Mouse (Mus musculus) embryonic facial prominence, embryonic 12.5 days (tissue): ENCODE results near the gene Gigyf2. TPM values are rescaled to one million over a fixed set of nuclear protein-coding genes. Genes with fewer than 3 reads are reported as not detected.
"Not testable (repeated sequence)": the region's sequence is repeated elsewhere in the genome, so short reads cannot be mapped to it uniquely, and the experiment has no call there.

Source experiments
- ATAC-seq: fragments of 200-750 bp; cut with Nextera tagmentation; 2 replicates; pipeline ENCODE4 v1.8.0; 2017; ENCODE audit not compliant: insufficient number of reproducible peaks, insufficient read depth, low FRiP score, low TSS enrichment
- H3K27ac ChIP-seq: fragments of 300-500 bp; sonication (generic); 2 replicates; pipeline ENCODE4 v1.5.1; 2016; ENCODE audit warnings: mild to moderate bottlenecking
- H3K27me3 ChIP-seq: fragments of 300-500 bp; sonication (generic); 2 replicates; pipeline ENCODE4 v1.6.1; 2016; ENCODE audit warnings: mild to moderate bottlenecking, moderate library complexity
- H3K36me3 ChIP-seq: fragments of 300-500 bp; sonication (generic); 2 replicates; pipeline ENCODE4 v1.6.1; 2016; ENCODE audit warnings: mild to moderate bottlenecking
- H3K4me1 ChIP-seq: fragments of 300-500 bp; sonication (generic); 2 replicates; pipeline ENCODE4 v1.6.1; 2016
- H3K4me2 ChIP-seq: fragments of 300-500 bp; sonication (generic); replicated peaks from 2 replicates; pipeline ENCODE4 v1.6.1; 2016; ENCODE audit warnings: mild to moderate bottlenecking, moderate library complexity
- H3K4me3 ChIP-seq: fragments of 300-500 bp; sonication (generic); 2 replicates; pipeline ENCODE4 v1.5.1; 2016; ENCODE audit warnings: mild to moderate bottlenecking
- H3K9ac ChIP-seq: fragments of 300-500 bp; sonication (generic); 2 replicates; pipeline ENCODE4 v1.6.1; 2016; ENCODE audit warnings: mild to moderate bottlenecking, moderate library complexity
- H3K9me3 ChIP-seq: fragments of 300-500 bp; sonication (generic); 2 replicates; pipeline ENCODE4 v1.6.1; 2016; ENCODE audit warnings: mild to moderate bottlenecking, moderate library complexity
- WGBS: fragments of 180-500 bp; shearing (Covaris S2); methylation state at CpG from one replicate; pipeline ENCODE4 v1.1.7; 2016; 5-methylcytosine and 5-hydroxymethylcytosine counted together
- polyA plus RNA-seq: library from polyadenylated mRNA; unstranded; fragments of >200 nt; fragmentation: Nextera tagmentation; extraction: Ambion mirVana; gene quantifications from 2 replicates; pipeline ENCODE4 v1.2.1, GENCODE M21; 2016

The Gigyf2 gene
- polyA plus RNA-seq, 1 experiment from 2014 or later, result 60.5 TPM

DNA sequence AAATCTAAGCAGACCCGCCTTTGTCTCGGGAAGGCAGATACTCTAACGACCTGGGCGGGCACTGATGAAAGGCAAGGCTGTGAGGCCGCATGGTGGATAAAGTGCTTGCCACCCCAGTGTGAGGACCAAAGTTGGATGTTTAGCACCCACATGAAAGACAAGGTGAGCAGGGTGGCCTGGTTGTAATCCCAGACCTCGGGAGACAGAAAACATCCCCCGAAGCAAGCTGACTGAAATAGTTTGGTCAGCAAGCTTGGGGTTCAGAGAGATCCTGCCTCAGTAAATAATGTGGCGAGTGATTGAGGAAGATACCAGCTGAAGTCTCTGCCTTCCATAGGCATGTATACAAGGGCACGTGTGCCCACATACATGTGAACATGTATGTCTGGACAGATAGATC lies 140.7 kb downstream of the Gigyf2 start:
- no peak for ATAC-seq
- H3K4me3 ChIP-seq, result no peak overlapping the region
- H3K4me2 ChIP-seq, result no peak overlapping the region
- no peaks in the 10 kb centered on the region for H3K36me3 ChIP-seq
- 87% methylated on average over 9 of the region's 9 CpGs for WGBS
- no peaks in the 10 kb centered on the region for H3K27me3 ChIP-seq
- H3K4me1 ChIP-seq, result no peaks in the 10 kb centered on the region
- no peaks in the 10 kb centered on the region for H3K9me3 ChIP-seq
- no peak overlapping the region for H3K27ac ChIP-seq
- no peak overlapping the region for H3K9ac ChIP-seq

DNA sequence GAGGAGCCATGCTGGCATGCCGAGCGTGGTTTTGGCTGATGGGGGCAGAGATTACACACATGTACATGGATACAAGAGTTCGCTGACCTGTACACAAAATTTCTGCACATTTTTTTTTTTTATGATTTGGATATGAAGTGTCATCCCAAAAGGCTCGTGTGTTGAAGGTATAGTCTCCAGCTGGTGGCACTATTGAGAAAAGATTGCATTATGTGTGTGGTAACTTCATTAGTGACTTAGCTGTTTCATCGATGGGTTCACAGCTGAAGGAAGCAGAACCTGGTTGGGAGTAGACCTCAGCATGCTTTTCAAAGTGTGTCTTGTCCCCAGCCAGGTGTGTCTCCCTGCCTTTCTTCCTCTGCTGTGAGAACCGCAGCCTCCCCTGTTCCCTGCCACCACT lies 141.5 kb downstream of the Gigyf2 start:
- no peaks in the 10 kb centered on the region for H3K36me3 ChIP-seq
- no peaks in the 10 kb centered on the region for H3K4me1 ChIP-seq
- H3K27ac ChIP-seq, result no peak overlapping the region
- no peaks in the 10 kb centered on the region for H3K9me3 ChIP-seq
- WGBS, result 79% methylated on average over 6 of the region's 6 CpGs
- H3K4me2 ChIP-seq, result no peak overlapping the region
- no peak overlapping the region for H3K9ac ChIP-seq
- no peak for ATAC-seq
- no peak overlapping the region for H3K4me3 ChIP-seq
- no peaks in the 10 kb centered on the region for H3K27me3 ChIP-seq

DNA sequence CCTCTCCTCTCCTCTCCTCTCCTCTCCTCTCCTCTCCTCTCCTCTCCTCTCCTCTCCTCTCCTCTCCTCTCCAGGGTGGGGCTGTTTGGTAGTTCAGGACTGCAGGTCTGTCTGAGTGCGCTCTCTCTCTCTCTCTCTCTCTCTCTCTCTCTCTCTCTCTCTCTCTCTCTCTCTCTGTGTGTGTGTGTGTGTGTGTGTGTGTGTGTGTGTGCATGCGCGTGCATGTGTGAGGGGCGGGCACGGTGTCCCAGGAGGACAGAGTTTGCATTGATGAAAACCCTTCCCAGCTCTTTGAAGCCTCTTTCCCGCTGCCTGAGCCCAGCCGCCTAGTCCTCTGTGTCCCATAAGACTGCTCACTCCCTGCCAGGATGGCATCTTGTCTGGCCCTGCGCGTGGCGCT lies 143.2 kb downstream of the Gigyf2 start, which contains the start of gene Snorc:
TSS of gene Snorc (plus strand) at position 301 of the 400 bp plus-strand sequence.
- not testable (repeated sequence) for H3K4me1 ChIP-seq, H3K9me3 ChIP-seq, ATAC-seq, H3K36me3 ChIP-seq, H3K9ac ChIP-seq, H3K4me2 ChIP-seq, H3K27ac ChIP-seq, H3K4me3 ChIP-seq
- WGBS, result 33% methylated on average over 9 of the region's 10 CpGs
- peaks cover 11% of the 10 kb centered on the region for H3K27me3 ChIP-seq

DNA sequence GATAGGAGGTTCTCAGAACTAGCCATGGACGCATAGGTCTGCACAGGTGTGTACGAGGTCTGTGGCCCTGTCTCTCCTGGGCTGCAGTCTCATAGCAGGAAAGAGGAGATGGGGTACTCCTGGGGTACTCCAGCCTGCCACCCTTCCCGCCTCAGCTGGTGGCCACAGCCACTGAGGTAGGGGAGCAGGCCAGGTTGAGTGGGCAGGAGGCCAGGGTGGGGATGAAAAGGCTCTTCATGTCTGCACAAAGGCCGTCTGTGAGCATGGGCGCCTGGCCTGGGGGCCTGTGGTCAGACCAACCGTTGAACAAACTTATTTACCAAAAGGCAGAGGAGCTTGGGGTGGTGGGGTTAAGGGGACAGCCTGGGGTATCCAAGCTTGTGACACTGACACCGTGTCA lies 145.1 kb downstream of the Gigyf2 start:
- Histone ChIP-seq H3K9me3 (no peaks in the 10 kb centered on the region), H3K9ac (no peak overlapping the region), H3K4me2 (no peak overlapping the region), H3K27ac (no peak overlapping the region), H3K4me1 (peaks cover 7% of the 10 kb centered on the region), H3K36me3 (no peaks in the 10 kb centered on the region), H3K27me3 (peaks cover 30% of the 10 kb centered on the region), H3K4me3 (no peak overlapping the region)
- ATAC-seq, result no peak
- WGBS, result 72% methylated on average over 7 of the region's 7 CpGs

DNA sequence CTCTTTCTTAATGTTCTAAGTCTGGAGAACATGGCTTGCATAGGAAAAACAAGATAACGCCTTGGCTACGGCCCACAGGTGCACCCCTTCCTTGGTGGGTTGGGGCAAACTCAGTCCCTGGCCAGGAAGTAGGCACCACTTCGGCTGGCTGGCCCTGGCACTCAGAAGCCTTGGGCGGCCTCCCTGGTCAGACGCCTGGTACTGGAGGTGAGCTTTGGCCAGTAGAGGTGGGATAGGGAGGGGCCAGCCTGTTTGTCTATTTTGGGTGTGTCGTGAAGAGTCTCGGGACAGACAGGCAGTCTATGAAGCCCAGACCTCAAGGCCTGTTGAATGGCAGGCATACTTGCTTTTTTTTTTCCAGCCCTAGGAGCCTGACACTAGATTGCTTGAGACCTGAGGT lies 145.8 kb downstream of the Gigyf2 start:
- Histone ChIP-seq H3K27me3 (peaks cover 35% of the 10 kb centered on the region), H3K4me3 (no peak overlapping the region), H3K9ac (no peak overlapping the region), H3K9me3 (no peaks in the 10 kb centered on the region), H3K4me1 (peaks cover 7% of the 10 kb centered on the region), H3K36me3 (no peaks in the 10 kb centered on the region), H3K27ac (no peak overlapping the region), H3K4me2 (no peak overlapping the region)
- WGBS, result 86% methylated on average over 7 of the region's 7 CpGs
- no peak for ATAC-seq

DNA sequence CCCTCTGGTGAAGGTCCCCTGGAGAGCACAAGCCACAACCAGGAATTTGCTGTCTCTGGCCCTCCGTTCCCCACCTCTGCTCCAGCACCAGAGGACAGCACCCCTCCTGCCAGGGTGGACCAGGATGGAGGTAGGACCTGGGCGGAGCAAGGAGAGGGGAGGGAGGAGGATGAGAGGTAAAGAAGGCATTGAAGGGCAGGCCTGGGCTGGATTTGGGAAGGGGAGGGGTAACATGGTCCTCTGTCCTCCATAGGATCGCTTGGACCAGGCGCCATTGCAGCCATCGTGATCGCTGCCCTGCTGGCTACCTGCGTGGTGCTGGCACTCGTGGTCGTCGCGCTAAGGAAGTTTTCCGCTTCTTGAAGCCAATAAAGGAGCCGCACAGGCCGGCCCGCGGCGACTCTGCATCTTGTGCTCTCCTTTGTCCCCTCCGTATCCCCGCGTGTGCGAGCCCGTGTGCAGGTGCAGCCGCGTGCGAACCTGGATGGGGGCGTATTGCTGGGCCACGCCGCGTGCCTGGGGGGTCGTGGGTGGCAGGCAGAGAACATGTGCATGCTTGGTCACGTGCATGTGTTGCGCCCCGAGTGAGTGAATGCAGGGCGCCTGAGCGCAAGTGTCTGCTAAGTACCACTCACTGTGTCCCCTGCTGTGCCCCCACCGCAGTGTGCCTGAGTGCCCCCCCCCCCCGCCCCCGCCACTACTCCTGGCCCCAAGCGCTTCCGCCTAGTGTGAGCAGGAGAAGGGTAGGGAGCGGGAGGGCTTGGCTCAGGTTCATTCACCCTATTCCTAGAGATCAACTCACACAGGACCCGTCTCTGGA lies 148.5 kb downstream of the Gigyf2 start:
- Histone ChIP-seq H3K27ac (no peak overlapping the region), H3K4me1 (peaks cover 7% of the 10 kb centered on the region), H3K4me3 (peak overlapping the region; percentile 36), H3K9me3 (no peaks in the 10 kb centered on the region), H3K36me3 (no peaks in the 10 kb centered on the region), H3K27me3 (peaks cover 35% of the 10 kb centered on the region), H3K4me2 (peak overlapping the region; percentile 68), H3K9ac (peak overlapping the region; percentile 21)
- 2% methylated on average over 41 of the region's 42 CpGs for WGBS
- 0 out of 2 replicates have a peak, but pooled peaks have one; percentile 36 for ATAC-seq

DNA sequence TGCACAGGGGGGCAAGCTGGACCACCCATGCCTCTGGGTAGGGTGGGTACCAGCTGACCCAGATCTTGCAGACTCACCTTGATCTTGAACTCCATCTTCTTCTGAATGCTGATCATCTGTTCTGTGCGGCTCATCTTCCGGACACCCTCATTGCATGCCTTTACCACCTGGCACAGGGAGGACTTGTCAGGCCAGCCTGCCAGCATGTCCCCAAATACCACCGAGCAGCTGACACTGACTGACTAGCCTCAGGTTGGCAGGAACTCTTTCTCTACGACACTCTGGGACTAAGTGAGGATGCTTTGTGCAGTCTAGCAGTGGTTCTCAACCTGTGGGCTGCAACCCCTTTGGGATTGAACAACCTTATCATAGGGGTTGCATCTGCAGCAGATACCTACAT lies 155.7 kb downstream of the Gigyf2 start:
- no peak overlapping the region for H3K4me2 ChIP-seq
- no peaks in the 10 kb centered on the region for H3K9me3 ChIP-seq
- WGBS, result 93% methylated on average over 4 of the region's 4 CpGs
- H3K36me3 ChIP-seq, result no peaks in the 10 kb centered on the region
- H3K4me1 ChIP-seq, result no peaks in the 10 kb centered on the region
- no peak overlapping the region for H3K9ac ChIP-seq
- no peak overlapping the region for H3K27ac ChIP-seq
- no peaks in the 10 kb centered on the region; the same call in 1 of the 2 replicates for H3K27me3 ChIP-seq
- no peak for ATAC-seq
- no peak overlapping the region for H3K4me3 ChIP-seq

DNA sequence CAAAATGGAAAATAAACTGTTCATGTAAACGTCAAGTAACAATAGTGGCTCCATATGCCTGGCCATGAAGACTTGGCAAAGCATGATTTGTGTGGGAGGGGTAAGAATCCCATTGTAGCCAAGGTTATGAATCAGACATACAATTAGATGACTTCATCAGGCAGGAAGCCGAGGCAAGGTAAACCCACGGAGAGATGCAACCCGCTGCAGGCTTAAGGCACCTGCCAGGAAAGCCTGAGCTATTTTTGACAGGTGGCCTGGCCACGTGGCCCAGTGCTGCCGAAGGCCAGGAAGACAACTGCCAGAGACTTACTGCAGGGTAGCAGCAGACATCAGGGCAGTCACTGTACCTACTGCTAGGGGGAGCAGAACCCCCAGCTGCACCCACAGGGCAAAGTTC lies 159.6 kb downstream of the Gigyf2 start:
- H3K4me1 ChIP-seq, result no peaks in the 10 kb centered on the region
- no peaks in the 10 kb centered on the region for H3K36me3 ChIP-seq
- H3K27ac ChIP-seq, result no peak overlapping the region
- no peak overlapping the region for H3K4me3 ChIP-seq
- no peaks in the 10 kb centered on the region for H3K9me3 ChIP-seq
- WGBS, result 65% methylated on average over 6 of the region's 6 CpGs
- no peak overlapping the region for H3K9ac ChIP-seq
- H3K27me3 ChIP-seq, result no peaks in the 10 kb centered on the region
- H3K4me2 ChIP-seq, result no peak overlapping the region
- ATAC-seq, result no peak

DNA sequence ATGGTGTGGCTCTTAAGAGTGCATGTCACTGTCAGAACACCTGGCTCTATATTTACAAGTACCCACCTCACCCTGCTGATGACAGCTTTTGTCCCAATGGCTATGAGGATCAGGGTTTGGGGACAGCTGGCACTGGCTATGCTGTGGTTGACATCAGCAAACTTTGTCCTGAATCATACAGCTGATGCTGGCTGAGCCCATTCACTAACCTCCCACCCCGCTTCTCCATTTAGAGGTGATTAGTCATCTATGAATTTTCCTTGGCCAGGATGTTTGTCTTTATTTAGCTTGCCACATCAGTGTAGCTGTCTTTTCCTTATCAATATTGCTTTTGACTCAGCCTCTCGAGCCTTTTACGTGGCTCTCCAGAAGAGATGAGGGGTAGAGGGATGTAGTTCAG lies 165.5 kb downstream of the Gigyf2 start:
- ATAC-seq, result no peak
- no peak overlapping the region for H3K9ac ChIP-seq
- H3K27me3 ChIP-seq, result no peaks in the 10 kb centered on the region
- H3K4me3 ChIP-seq, result no peak overlapping the region
- H3K4me1 ChIP-seq, result no peaks in the 10 kb centered on the region
- no peak overlapping the region for H3K27ac ChIP-seq
- no peaks in the 10 kb centered on the region for H3K9me3 ChIP-seq
- H3K36me3 ChIP-seq, result no peaks in the 10 kb centered on the region
- H3K4me2 ChIP-seq, result no peak overlapping the region
- WGBS, result 93% methylated on average over 3 of the region's 3 CpGs

DNA sequence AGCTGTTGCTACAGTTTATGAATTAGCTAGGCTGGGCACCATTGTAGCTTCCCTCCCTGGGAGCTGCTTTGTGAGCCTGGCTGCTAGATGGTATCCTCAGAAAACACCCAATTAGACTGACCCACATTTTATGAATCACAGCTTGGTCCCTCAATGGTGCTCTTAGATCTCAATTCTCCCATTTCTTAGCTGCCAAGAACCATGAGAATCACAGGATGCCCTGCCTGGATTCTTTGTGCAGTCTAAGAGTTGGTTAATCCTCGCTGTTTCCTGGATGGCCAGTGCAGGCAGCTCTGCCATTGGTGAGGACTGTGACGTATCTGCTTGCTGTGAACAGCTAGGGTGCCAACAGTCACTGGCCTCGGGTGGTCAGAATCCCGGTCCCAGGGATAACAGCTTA lies 166.7 kb downstream of the Gigyf2 start:
- 76% methylated on average over 4 of the region's 4 CpGs for WGBS
- Histone ChIP-seq H3K9me3 (no peaks in the 10 kb centered on the region), H3K36me3 (no peaks in the 10 kb centered on the region), H3K9ac (no peak overlapping the region), H3K4me2 (no peak overlapping the region), H3K4me1 (no peaks in the 10 kb centered on the region), H3K27me3 (no peaks in the 10 kb centered on the region), H3K27ac (no peak overlapping the region), H3K4me3 (no peak overlapping the region)
- ATAC-seq, result no peak
